Mouse (Mus musculus) monocyte, adult 2 months (primary cell): ENCODE data around the gene Ykt6.
"Not testable (repeated sequence)": the region's sequence is repeated elsewhere in the genome, so short reads cannot be mapped to it uniquely, and the experiment has no call there.

ENCODE experiments used
- DNase-seq, 2 experiments: peaks; one replicate each; pipeline ENCODE4 v3.0.0; 2022; ENCODE audit warnings: low spot score in 2 of 2, low read depth in 1 of 2

Ykt6 gene

GRCm38 (mm10) chr11:5955546-5956276 is at the start of gene Ykt6:
TSS of gene Ykt6 (plus strand) at chr11:5955693.
- DNase-seq, result peak; percentile 82 to 86

GRCm38 (mm10) chr11:5905778-5906518 is 49.5 kb upstream of the Ykt6 start:
- DNase-seq, result no peak

DNA sequence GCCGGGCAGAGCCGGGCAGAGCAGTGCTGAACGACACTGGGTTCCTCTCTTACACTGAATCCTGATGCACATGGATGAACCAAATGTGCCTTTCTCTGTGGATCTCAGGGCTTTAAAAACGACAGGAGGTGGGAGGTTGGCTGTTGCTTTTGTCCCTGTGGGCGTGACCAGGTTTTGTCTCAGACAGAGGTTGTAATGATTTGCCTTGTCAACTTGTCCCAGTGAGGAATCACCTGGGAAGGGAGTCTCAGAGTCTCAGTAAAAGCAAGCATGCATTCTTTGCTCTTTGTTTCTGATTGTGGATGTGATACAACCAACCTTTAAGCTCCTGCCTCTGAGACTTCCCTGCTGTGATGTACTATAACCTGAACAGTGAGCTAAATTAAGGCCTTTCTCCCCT is 48.4 kb upstream of the Ykt6 start:
- no peak for DNase-seq

DNA sequence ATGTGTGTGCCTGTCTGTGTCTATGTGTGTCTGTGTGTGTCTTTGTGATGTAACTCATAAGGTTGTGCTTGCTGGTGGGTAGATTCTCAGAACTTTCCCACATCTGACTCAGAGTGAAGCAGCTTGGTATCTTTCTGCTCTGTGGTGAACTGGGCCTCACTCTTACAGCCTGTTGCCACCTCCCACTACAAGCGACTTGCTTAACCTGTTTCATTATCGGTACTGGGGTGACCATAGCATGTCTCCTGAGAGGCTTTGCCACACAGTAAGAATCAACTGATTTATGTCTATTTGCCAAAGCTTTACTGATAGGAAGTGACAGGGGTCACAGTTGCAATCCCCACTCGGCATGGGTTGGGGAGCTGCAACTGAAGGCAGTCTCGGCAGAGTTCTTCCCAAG is 46.9 kb upstream of the Ykt6 start:
- no peak for DNase-seq

- DNase-seq, result no peak
Measured at GRCm38 (mm10) chr11:5912635-5913034, 42.9 kb upstream of the Ykt6 start.

GRCm38 (mm10) chr11:5913256-5913655 is 42.2 kb upstream of the Ykt6 start:
- DNase-seq, result no peak

GRCm38 (mm10) chr11:5913936-5914335 is 41.6 kb upstream of the Ykt6 start:
- no peak for DNase-seq

- no peak for DNase-seq
Measured at GRCm38 (mm10) chr11:5914940-5915339, 40.6 kb upstream of the Ykt6 start.

DNA sequence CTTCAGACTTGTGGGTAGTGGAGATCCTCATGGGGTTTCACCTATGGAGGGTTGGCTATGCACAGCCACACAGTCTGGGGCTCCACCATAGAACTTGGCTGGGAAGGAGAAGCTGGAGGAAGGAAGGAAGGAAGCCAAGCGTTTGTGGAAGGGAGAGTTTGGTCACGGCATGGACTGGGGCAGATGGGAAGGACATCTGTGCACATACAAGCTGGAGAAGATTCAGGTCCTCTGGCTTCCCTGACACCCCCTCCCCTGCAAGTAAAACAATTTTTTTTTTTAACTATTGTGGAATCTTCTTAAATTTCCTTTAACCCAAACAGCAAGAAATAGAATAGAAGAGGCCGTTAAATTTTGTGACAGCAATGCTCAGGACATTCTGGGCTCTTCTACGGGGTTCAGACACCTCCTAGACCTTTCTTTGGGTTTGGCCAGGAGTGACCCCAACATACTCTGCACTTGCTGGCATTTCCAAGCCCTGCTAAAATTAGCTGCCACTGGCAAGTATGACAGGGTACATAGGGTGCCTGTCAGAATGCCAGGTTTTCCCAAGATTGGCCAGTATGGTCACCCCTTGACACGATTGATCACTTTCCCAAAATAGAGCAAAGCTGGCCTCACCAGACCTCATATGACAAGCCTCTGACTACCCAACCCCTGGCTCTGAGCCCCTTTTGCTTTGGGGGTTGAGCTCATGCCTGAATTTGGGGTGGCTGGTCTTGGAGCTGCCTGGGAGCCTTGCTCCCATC is 39.9 kb upstream of the Ykt6 start:
- no peak for DNase-seq

DNA sequence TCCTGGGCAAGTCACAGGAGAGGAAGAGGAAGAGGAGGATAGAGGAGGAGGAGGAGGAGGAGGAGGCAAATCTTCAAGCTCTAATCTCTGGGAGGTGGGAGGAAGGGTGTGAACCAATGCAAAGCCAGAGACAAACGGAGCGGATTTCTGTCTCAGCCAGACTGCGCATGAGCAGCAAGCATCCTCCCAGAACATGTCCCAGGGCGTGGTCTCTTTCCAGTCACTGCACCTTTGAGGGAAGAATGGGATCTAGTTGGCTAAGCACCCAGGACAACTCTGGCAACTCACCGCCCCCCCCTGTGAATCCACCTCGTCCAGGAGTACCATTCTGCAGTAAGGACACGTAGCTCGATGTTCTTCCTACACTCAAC is 39.3 kb upstream of the Ykt6 start:
- DNase-seq, result no peak

GRCm38 (mm10) chr11:5918111-5918510 is 37.4 kb upstream of the Ykt6 start:
- no peak for DNase-seq

- DNase-seq, result no peak
Measured at GRCm38 (mm10) chr11:5919606-5920005, 35.9 kb upstream of the Ykt6 start.

- DNase-seq, result no peak
Measured at GRCm38 (mm10) chr11:5920323-5920960, 35.1 kb upstream of the Ykt6 start.

DNA sequence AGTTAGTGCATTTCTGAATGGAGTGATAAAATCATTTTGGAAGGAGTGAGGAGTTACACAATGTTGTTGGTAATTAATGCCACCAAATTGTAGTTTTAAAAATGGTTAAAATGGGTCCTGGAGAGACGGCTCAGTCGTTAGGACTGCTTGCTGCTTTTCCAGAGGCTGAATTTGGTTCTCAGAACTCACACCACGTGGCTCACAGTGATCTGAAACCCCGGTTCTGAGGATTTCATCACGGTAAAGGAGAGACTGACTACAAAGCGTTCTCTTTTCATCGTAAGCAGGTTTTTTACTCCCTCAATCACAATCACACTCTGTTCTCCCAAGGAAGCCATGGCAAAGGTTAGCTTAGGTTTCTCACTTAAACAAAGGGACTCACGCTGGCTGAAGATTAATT is 30.8 kb upstream of the Ykt6 start:
- DNase-seq, result no peak

DNA sequence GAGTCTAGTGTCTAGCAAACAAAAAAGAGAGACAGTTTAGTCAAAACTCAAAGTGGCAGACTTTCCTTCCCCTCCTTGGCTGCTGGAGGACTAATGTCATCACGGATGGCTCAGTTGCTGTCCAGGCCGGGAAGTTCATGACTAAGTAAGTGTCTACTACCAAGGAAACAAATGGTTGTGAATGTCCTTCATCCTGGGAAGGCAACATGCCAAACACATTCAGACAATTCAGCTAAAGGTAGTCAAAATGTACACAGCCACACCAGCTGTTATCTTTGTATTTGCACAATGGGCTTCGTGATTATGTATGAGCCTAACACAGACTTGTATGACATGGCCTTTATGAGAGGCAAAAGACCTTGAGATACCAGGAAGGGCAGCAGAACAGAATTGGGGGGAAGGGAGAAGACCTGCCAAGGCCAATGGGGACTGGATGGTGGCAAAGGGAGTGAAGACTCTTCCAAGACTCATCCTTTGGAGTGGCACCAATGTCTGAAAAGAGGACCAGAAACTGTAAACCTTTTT is 28.7 kb upstream of the Ykt6 start:
- DNase-seq, result no peak

DNA sequence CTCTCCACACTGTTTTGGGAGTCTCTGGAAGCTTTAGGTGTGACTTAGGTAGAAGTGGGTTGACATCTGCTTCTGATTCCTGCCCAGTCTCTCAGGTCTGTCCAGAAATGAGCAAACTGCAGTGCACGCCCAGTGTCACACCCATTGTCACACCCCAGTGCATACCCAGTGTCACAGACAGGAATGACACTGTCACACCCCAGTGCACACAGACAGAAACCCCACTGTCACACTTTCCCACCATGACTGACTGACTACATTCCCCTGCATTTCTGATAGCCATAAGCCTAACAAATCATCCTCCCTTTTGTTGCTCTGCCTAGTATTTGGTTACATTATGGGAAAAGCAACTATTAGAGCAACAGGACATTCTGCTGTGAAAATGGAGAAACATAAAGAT is 24.9 kb upstream of the Ykt6 start:
- no peak for DNase-seq

- DNase-seq, result not testable (repeated sequence)
Measured at GRCm38 (mm10) chr11:5931947-5932346, 23.5 kb upstream of the Ykt6 start.

DNA sequence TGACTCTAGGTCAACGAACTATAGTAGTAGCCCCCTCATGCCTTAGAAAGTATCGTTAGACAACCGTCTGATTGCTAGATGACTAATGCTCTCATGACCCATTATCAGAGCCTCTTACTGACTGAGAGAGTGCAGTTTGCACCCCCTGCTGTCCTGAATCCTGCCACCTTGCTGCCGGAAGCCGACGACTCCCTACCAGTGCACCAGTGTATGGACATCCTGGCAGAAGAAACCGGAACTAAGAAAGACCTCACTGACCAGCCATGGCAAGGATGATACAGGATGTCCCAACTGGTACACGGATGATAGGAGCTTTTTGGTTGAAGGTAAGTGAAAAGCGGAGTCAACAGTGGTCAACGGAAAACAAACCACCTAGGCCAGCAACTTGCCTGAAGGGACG is 21.0 kb upstream of the Ykt6 start:
- not testable (repeated sequence) for DNase-seq

- no peak for DNase-seq
Measured at GRCm38 (mm10) chr11:5942966-5943365, 12.5 kb upstream of the Ykt6 start.

GRCm38 (mm10) chr11:5945096-5945495 is 10.4 kb upstream of the Ykt6 start:
- DNase-seq, result no peak

DNA sequence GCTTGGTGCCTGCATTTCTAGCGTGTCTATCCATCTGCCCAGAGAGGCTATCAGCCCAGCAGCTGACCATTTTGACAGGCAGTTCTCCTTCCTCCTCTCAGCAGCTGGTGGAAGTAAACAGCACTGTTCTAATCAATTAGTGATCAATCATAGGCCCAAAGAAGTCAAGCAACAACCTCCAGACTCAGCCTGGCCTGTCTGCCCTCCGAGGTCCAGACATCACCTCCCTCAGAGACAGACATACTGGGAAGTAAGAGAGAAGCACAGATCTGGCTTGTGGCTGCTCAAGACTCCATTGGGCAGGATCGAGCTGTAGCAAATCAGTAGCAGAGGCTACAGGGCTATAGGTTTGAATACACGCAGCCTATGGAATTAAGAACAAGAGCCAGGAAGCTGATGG is 7.7 kb upstream of the Ykt6 start:
- no peak for DNase-seq
